Mouse (Mus musculus): ENCODE data around the gene Ppil1. TPM values are rescaled to one million over a fixed set of nuclear protein-coding genes. Genes with fewer than 3 reads are reported as not detected.

Ppil1 gene
- polyA plus RNA-seq, 1 experiment from 2014 or later: 118 TPM

GRCm38 (mm10) chr17:29206052-29206451 is 57.9 kb downstream of the Ppil1 start:
- no peak for DNase-seq (ENCODE audit: low spot score)

- no peak for DNase-seq (ENCODE audit: low spot score)
Observed at GRCm38 (mm10) chr17:29202604-29203003, 61.4 kb downstream of the Ppil1 start.

Other genes starting within 250 kb of the Ppil1 start
- 723 and 729 TPM in 2 replicates for gene Srsf3, start 231.6 kb downstream of the Ppil1 start, polyA plus RNA-seq (2015; fragmentation: Nextera tagmentation; extraction: Ambion mirVana)
- gene Cdkn1a, start 173.2 kb downstream of the Ppil1 start, polyA plus RNA-seq (2015; fragmentation: Nextera tagmentation; extraction: Ambion mirVana): 39.3 and 39.7 TPM in 2 replicates
- 4.9 and 5.4 TPM in 2 replicates for gene Rab44, start 150.0 kb downstream of the Ppil1 start, polyA plus RNA-seq (2015; fragmentation: Nextera tagmentation; extraction: Ambion mirVana)
- gene Cpne5, start 26.0 kb downstream of the Ppil1 start, polyA plus RNA-seq (2015; fragmentation: Nextera tagmentation; extraction: Ambion mirVana): 2.8 and 3.0 TPM in 2 replicates
- gene BC004004, start 4.6 kb upstream of the Ppil1 start, polyA plus RNA-seq (2015; fragmentation: Nextera tagmentation; extraction: Ambion mirVana): 92.2 and 95.2 TPM in 2 replicates
- gene Pi16, start 53.5 kb upstream of the Ppil1 start, polyA plus RNA-seq (2015; fragmentation: Nextera tagmentation; extraction: Ambion mirVana): 3.7 and 4.4 TPM in 2 replicates
- 144 and 154 TPM in 2 replicates for gene Mtch1, start 83.7 kb upstream of the Ppil1 start, polyA plus RNA-seq (2015; fragmentation: Nextera tagmentation; extraction: Ambion mirVana)
- gene Fgd2, start 96.7 kb upstream of the Ppil1 start, polyA plus RNA-seq (2015; fragmentation: Nextera tagmentation; extraction: Ambion mirVana): 6.8 and 7.2 TPM in 2 replicates
- gene Pim1, start 226.6 kb upstream of the Ppil1 start, polyA plus RNA-seq (2015; fragmentation: Nextera tagmentation; extraction: Ambion mirVana): 78.6 and 81.4 TPM in 2 replicates

Data from thymus, postnatal 0 days (tissue).